Mouse (Mus musculus) hindbrain, embryonic 11.5 days (tissue): ENCODE measurements at regions not wholly inside any gene's neighbourhood (a gene's known extent, or its start where the extent isn't known, plus 50 kb on each side); places are given as distances from the start of the nearest gene placed in this dataset.

Experiments used
- ATAC-seq: fragments of 200-750 bp; cut with Nextera tagmentation; 2 replicates; pipeline ENCODE4 v1.8.0; 2017; ENCODE audit warnings: mild to moderate bottlenecking, moderate TSS enrichment, moderate library complexity; ENCODE audit not compliant: low FRiP score
- DNase-seq: peaks from one replicate; pipeline ENCODE4 v3.0.0-alpha.2; 2015; ENCODE audit warnings: low spot score
- H3K27ac ChIP-seq: fragments of 300-500 bp; sonication (generic); 2 replicates; pipeline ENCODE4 v1.5.1; 2014; ENCODE audit warnings: mild to moderate bottlenecking, low read depth, low read length
- H3K27me3 ChIP-seq: fragments of 300-500 bp; sonication (generic); 2 replicates; pipeline ENCODE4 v1.6.1; 2014; ENCODE audit warnings: mild to moderate bottlenecking, low read length, moderate library complexity, mixed read lengths; ENCODE audit not compliant: control insufficient read depth, insufficient read depth
- H3K36me3 ChIP-seq: fragments of 300-500 bp; sonication (generic); 2 replicates; pipeline ENCODE4 v1.6.1; 2014; ENCODE audit warnings: mild to moderate bottlenecking, low read length, moderate library complexity, mixed read lengths; ENCODE audit not compliant: control insufficient read depth, insufficient read depth
- H3K4me1 ChIP-seq: fragments of 300-500 bp; sonication (generic); replicated peaks from 2 replicates; pipeline ENCODE4 v1.6.1; 2014; ENCODE audit warnings: low read length, mixed read lengths; ENCODE audit not compliant: control insufficient read depth, insufficient read depth
- H3K4me2 ChIP-seq: fragments of 300-500 bp; sonication (generic); replicated peaks from 2 replicates; pipeline ENCODE4 v1.6.1; 2014; ENCODE audit warnings: mild to moderate bottlenecking, low read depth, low read length
- H3K4me3 ChIP-seq: fragments of 300-500 bp; sonication (generic); 2 replicates; pipeline ENCODE4 v1.5.1; 2014; ENCODE audit warnings: low read depth, low read length
- H3K9ac ChIP-seq: fragments of 300-500 bp; sonication (generic); 2 replicates; pipeline ENCODE4 v1.6.1; 2014; ENCODE audit warnings: low read depth, low read length
- H3K9me3 ChIP-seq: fragments of 300-500 bp; sonication (generic); 2 replicates; pipeline ENCODE4 v1.6.1; 2016; ENCODE audit warnings: low read length; ENCODE audit not compliant: control insufficient read depth
- WGBS: fragments of 180-500 bp; shearing (Covaris S2); extraction: QIAGEN DNeasy Blood & Tissue Kit; methylation state at CpG from one replicate; pipeline ENCODE4 v1.1.7; 2014; 5-methylcytosine and 5-hydroxymethylcytosine counted together

- ATAC-seq (no peak), DNase-seq (no peak)
- Histone ChIP-seq H3K36me3 (no peaks in the 10 kb centered on the region), H3K27ac (no peak overlapping the region), H3K9me3 (no peaks in the 10 kb centered on the region), H3K9ac (no peak overlapping the region), H3K4me1 (peaks cover 4% of the 10 kb centered on the region; the same call in 1 of the 2 replicates), H3K4me3 (no peak overlapping the region), H3K4me2 (no peak overlapping the region), H3K27me3 (no peaks in the 10 kb centered on the region)
- WGBS, result 59% methylated on average over 2 of the region's 2 CpGs
Observed at GRCm38 (mm10) chr2:92830134-92830533, 84.8 kb upstream of the Syt13 start.

- Histone ChIP-seq H3K27me3 (no peaks in the 10 kb centered on the region), H3K27ac (no peak overlapping the region), H3K9me3 (no peaks in the 10 kb centered on the region), H3K36me3 (no peaks in the 10 kb centered on the region), H3K4me3 (no peak overlapping the region), H3K9ac (no peak overlapping the region), H3K4me2 (no peak overlapping the region), H3K4me1 (no peaks in the 10 kb centered on the region)
- no peak for DNase-seq
- no peak for ATAC-seq
- WGBS, result 79% methylated on average over 7 of the region's 7 CpGs
Observed at GRCm38 (mm10) chr2:92831784-92832183, 83.1 kb upstream of the Syt13 start.

- Histone ChIP-seq H3K9ac (no peak overlapping the region), H3K36me3 (no peaks in the 10 kb centered on the region), H3K4me1 (no peaks in the 10 kb centered on the region), H3K9me3 (no peaks in the 10 kb centered on the region), H3K4me3 (no peak overlapping the region), H3K27me3 (no peaks in the 10 kb centered on the region), H3K4me2 (no peak overlapping the region), H3K27ac (no peak overlapping the region)
- 79% methylated on average over 4 of the region's 4 CpGs for WGBS
- ATAC-seq (no peak), DNase-seq (no peak)
Observed at GRCm38 (mm10) chr2:92836203-92836602, 78.7 kb upstream of the Syt13 start.

GRCm38 (mm10) chr2:92838012-92838411, 76.9 kb upstream of the Syt13 start:
- no peaks in the 10 kb centered on the region for H3K36me3 ChIP-seq
- no peaks in the 10 kb centered on the region for H3K27me3 ChIP-seq
- DNase-seq (no peak), ATAC-seq (no peak)
- H3K4me3 ChIP-seq, result no peak overlapping the region
- no peak overlapping the region for H3K4me2 ChIP-seq
- no peaks in the 10 kb centered on the region for H3K9me3 ChIP-seq
- H3K4me1 ChIP-seq, result no peaks in the 10 kb centered on the region
- no peak overlapping the region for H3K27ac ChIP-seq
- 89% methylated on average over 5 of the region's 5 CpGs for WGBS
- no peak overlapping the region for H3K9ac ChIP-seq

GRCm38 (mm10) chr2:92840009-92840408, 74.9 kb upstream of the Syt13 start:
- H3K9ac ChIP-seq, result no peak overlapping the region
- no peaks in the 10 kb centered on the region for H3K9me3 ChIP-seq
- no peak overlapping the region for H3K4me3 ChIP-seq
- no peak for ATAC-seq
- peaks cover 2% of the 10 kb centered on the region; the same call in 1 of the 2 replicates for H3K4me1 ChIP-seq
- H3K27ac ChIP-seq, result no peak overlapping the region
- no peaks in the 10 kb centered on the region for H3K27me3 ChIP-seq
- no peak overlapping the region for H3K4me2 ChIP-seq
- WGBS, result 18% methylated on average over 4 of the region's 4 CpGs
- DNase-seq, result peak; percentile 79
- no peaks in the 10 kb centered on the region for H3K36me3 ChIP-seq

GRCm38 (mm10) chr2:92841626-92842025, 73.3 kb upstream of the Syt13 start:
- no peaks in the 10 kb centered on the region for H3K9me3 ChIP-seq
- H3K9ac ChIP-seq, result no peak overlapping the region
- H3K4me2 ChIP-seq, result no peak overlapping the region
- H3K27ac ChIP-seq, result no peak overlapping the region
- DNase-seq (no peak), ATAC-seq (no peak)
- H3K27me3 ChIP-seq, result no peaks in the 10 kb centered on the region
- WGBS, result 40% methylated on average over 3 of the region's 3 CpGs
- peaks cover 2% of the 10 kb centered on the region; the same call in 1 of the 2 replicates for H3K4me1 ChIP-seq
- no peaks in the 10 kb centered on the region for H3K36me3 ChIP-seq
- no peak overlapping the region for H3K4me3 ChIP-seq

GRCm38 (mm10) chr2:92845061-92845769, 69.7 kb upstream of the Syt13 start:
- Histone ChIP-seq H3K4me3 (no peak overlapping the region), H3K36me3 (no peaks in the 10 kb centered on the region), H3K9ac (no peak overlapping the region), H3K4me2 (no peak overlapping the region), H3K4me1 (peaks cover 2% of the 10 kb centered on the region; the same call in 1 of the 2 replicates), H3K27me3 (no peaks in the 10 kb centered on the region), H3K27ac (no peak overlapping the region), H3K9me3 (no peaks in the 10 kb centered on the region)
- DNase-seq (peak; percentile 25), ATAC-seq (peak; percentile 58; the same call in 1 of the 2 replicates)
- WGBS, result 21% methylated on average over 14 of the region's 14 CpGs

- no peak overlapping the region for H3K27ac ChIP-seq
- no peak overlapping the region for H3K9ac ChIP-seq
- H3K9me3 ChIP-seq, result no peaks in the 10 kb centered on the region
- no peak overlapping the region for H3K4me2 ChIP-seq
- no peaks in the 10 kb centered on the region for H3K36me3 ChIP-seq
- DNase-seq, result no peak
- 81% methylated on average over 13 of the region's 13 CpGs for WGBS
- H3K4me3 ChIP-seq, result no peak overlapping the region
- no peaks in the 10 kb centered on the region for H3K27me3 ChIP-seq
- H3K4me1 ChIP-seq, result peaks cover 2% of the 10 kb centered on the region
- no peak for ATAC-seq
Observed at GRCm38 (mm10) chr2:92848962-92849361, 65.9 kb upstream of the Syt13 start.

GRCm38 (mm10) chr2:92851336-92851735, 63.6 kb upstream of the Syt13 start:
- ATAC-seq (no peak), DNase-seq (peak; percentile 21)
- WGBS, result 33% methylated on average over 5 of the region's 5 CpGs

More at GRCm38 (mm10) chr2:92851336-92851735, 63.6 kb upstream of the Syt13 start:
- Histone ChIP-seq H3K27ac (no peak overlapping the region), H3K4me3 (no peak overlapping the region), H3K36me3 (no peaks in the 10 kb centered on the region), H3K4me2 (no peak overlapping the region), H3K9ac (no peak overlapping the region), H3K27me3 (no peaks in the 10 kb centered on the region), H3K9me3 (no peaks in the 10 kb centered on the region), H3K4me1 (no peaks in the 10 kb centered on the region; the same call in 1 of the 2 replicates)
